Mouse (Mus musculus): ENCODE results near the gene Rnf5. TPM values are rescaled to one million over a fixed set of nuclear protein-coding genes. Genes with fewer than 3 reads are reported as not detected.

Rnf5 gene
- polyA plus RNA-seq, 1 experiment, result 175 TPM

DNA sequence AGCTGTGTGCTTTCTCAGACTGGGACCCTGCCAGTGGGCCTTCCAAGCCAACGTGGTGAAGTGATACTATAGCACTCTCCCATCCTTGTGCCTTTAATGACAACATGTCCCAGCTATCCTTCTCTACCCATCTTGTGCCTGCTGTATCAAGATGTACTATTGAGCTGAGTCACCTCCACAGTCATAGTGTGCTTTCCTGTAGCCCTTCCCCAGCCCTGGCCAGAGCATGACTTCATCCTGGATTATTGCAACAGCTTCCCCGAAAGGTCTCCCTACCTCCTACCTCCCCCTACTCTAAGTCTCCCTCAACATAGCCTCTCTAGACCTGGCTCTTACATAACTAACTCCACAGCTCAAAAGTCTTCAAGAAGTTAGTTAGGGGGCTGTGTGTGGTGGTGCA is 32.2 kb upstream of the Rnf5 start:
- no peak overlapping the region for H3K27ac ChIP-seq (ENCODE audit: control insufficient read depth, insufficient read depth, low read length)
- H3K36me3 ChIP-seq (ENCODE audit: control insufficient read depth, insufficient read depth, low read length), result no peaks in the 10 kb centered on the region
- 93% methylated on average over 2 of the region's 2 CpGs for WGBS
- H3K4me1 ChIP-seq (replicated peaks; ENCODE audit: control insufficient read depth, insufficient read depth, low read length), result peaks cover 20% of the 10 kb centered on the region
- TF ChIP-seq POLR2A (IDR thresholded peaks at IDR 0.05; ENCODE audit: control insufficient read depth, extremely low read depth, insufficient read depth, low read length, poor library complexity) (no peak), CTCF (IDR thresholded peaks at IDR 0.05; ENCODE audit: borderline replicate concordance, control insufficient read depth, extremely low read depth, insufficient read depth, low read length, poor library complexity) (no peak)
- no peak overlapping the region for H3K4me3 ChIP-seq (ENCODE audit: control insufficient read depth, insufficient read depth, low read length)
- DNase-seq, result no peak
- H3K27me3 ChIP-seq (ENCODE audit: control insufficient read depth, insufficient read depth, low read length), result no peaks in the 10 kb centered on the region

DNA sequence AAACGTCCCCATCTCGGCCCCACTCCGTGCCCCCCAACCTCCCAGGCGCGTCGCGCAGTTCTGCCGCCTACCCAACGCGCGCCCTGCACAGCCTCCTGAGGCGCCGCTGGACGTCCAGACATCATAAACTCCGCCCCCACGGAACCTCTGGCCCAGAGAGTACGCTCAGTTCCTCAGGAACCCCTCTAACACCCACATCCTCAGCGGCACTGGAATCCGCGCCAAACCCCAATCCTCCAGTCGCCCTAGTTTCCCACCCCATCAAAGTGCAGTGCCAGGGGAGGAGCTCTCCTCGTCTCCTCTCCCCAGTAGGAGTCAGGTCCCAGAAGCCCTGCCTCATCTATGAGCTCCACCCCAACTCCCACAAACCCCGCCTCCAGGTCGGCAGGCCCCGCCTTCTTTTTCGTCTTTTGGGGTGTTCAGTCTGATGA is 28.8 kb upstream of the Rnf5 start:
- DNase-seq, result peak; percentile 88
- TF ChIP-seq CTCF (IDR thresholded peaks at IDR 0.05; ENCODE audit: borderline replicate concordance, control insufficient read depth, extremely low read depth, insufficient read depth, low read length, poor library complexity) (no peak), POLR2A (IDR thresholded peaks at IDR 0.05; ENCODE audit: control insufficient read depth, extremely low read depth, insufficient read depth, low read length, poor library complexity) (peak; percentile 63)
- peak overlapping the region; percentile 5; the same call in 1 of the 2 replicates for H3K27ac ChIP-seq (ENCODE audit: control insufficient read depth, insufficient read depth, low read length)
- no peaks in the 10 kb centered on the region for H3K36me3 ChIP-seq (ENCODE audit: control insufficient read depth, insufficient read depth, low read length)
- WGBS, result 1% methylated on average over 26 of the region's 26 CpGs
- H3K4me1 ChIP-seq (replicated peaks; ENCODE audit: control insufficient read depth, insufficient read depth, low read length), result peaks cover 30% of the 10 kb centered on the region
- H3K27me3 ChIP-seq (ENCODE audit: control insufficient read depth, insufficient read depth, low read length), result no peaks in the 10 kb centered on the region
- H3K4me3 ChIP-seq (ENCODE audit: control insufficient read depth, insufficient read depth, low read length), result peak overlapping the region; percentile 97

DNA sequence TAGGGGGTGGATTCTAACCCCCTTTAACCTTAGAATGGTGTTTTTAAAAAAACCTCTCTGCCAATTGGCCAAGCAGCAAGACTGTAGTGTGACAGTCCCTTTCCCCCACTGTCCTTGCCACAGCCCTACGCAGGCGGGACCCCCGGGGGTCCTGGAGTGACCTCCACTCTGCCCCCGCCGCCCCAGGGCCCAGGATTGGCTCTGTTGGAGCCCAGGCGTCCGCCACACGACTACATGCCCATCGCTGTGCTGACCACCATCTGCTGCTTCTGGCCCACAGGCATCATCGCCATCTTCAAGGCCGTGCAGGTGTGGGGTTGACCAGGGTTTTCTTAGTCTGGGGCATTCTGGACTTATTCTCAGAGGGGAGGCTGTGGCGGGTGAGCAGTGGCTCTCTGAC is 28.2 kb upstream of the Rnf5 start:
- peak overlapping the region; percentile 97 for H3K4me3 ChIP-seq (ENCODE audit: control insufficient read depth, insufficient read depth, low read length)
- 25% methylated on average over 12 of the region's 12 CpGs for WGBS
- H3K4me1 ChIP-seq (replicated peaks; ENCODE audit: control insufficient read depth, insufficient read depth, low read length), result peaks cover 33% of the 10 kb centered on the region
- H3K27ac ChIP-seq (ENCODE audit: control insufficient read depth, insufficient read depth, low read length), result peak overlapping the region; percentile 95
- no peaks in the 10 kb centered on the region for H3K36me3 ChIP-seq (ENCODE audit: control insufficient read depth, insufficient read depth, low read length)
- no peak for TF ChIP-seq CTCF (IDR thresholded peaks at IDR 0.05; ENCODE audit: borderline replicate concordance, control insufficient read depth, extremely low read depth, insufficient read depth, low read length, poor library complexity)
- TF ChIP-seq POLR2A (IDR thresholded peaks at IDR 0.05; ENCODE audit: control insufficient read depth, extremely low read depth, insufficient read depth, low read length, poor library complexity), result no peak
- no peaks in the 10 kb centered on the region for H3K27me3 ChIP-seq (ENCODE audit: control insufficient read depth, insufficient read depth, low read length)
- no peak for DNase-seq

DNA sequence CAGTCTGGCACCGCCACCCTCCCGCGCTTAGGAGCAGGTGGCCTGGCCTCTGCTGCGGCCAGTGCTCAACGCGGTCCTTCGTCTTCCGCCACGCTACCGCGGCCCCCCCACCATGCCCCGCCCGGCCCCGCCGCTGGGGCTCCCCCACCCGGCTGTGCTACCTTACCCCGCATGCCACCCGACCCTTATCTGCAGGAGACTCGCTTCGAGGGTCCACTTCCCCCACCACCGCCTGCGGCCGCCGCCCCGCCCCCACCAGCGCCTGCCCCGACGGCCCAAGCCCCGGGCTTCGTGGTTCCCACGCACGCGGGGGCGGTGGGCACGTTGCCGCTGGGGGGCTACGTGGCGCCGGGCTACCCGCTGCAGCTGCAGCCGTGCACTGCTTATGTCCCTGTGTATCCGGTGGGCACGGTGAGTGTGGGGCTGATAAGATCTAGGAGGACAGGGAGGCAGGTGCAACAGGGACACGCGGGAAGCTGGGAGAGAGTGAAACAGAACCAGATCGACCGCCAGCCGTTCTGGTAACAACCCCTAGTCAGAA is 27.3 kb upstream of the Rnf5 start:
- WGBS, result under 1% methylated on average over 47 of the region's 48 CpGs
- peak; percentile 71 for DNase-seq
- Histone ChIP-seq H3K27ac (ENCODE audit: control insufficient read depth, insufficient read depth, low read length) (peak overlapping the region; percentile 95), H3K36me3 (ENCODE audit: control insufficient read depth, insufficient read depth, low read length) (no peaks in the 10 kb centered on the region), H3K27me3 (ENCODE audit: control insufficient read depth, insufficient read depth, low read length) (no peaks in the 10 kb centered on the region), H3K4me3 (ENCODE audit: control insufficient read depth, insufficient read depth, low read length) (peak overlapping the region; percentile 97), H3K4me1 (replicated peaks; ENCODE audit: control insufficient read depth, insufficient read depth, low read length) (peaks cover 40% of the 10 kb centered on the region)
- peak; percentile 47; the same call in 1 of the 2 replicates for TF ChIP-seq POLR2A (IDR thresholded peaks at IDR 0.05; ENCODE audit: control insufficient read depth, extremely low read depth, insufficient read depth, low read length, poor library complexity)
- TF ChIP-seq CTCF (IDR thresholded peaks at IDR 0.05; ENCODE audit: borderline replicate concordance, control insufficient read depth, extremely low read depth, insufficient read depth, low read length, poor library complexity), result 0 out of 2 replicates have a peak, but pooled peaks have one; percentile 32

DNA sequence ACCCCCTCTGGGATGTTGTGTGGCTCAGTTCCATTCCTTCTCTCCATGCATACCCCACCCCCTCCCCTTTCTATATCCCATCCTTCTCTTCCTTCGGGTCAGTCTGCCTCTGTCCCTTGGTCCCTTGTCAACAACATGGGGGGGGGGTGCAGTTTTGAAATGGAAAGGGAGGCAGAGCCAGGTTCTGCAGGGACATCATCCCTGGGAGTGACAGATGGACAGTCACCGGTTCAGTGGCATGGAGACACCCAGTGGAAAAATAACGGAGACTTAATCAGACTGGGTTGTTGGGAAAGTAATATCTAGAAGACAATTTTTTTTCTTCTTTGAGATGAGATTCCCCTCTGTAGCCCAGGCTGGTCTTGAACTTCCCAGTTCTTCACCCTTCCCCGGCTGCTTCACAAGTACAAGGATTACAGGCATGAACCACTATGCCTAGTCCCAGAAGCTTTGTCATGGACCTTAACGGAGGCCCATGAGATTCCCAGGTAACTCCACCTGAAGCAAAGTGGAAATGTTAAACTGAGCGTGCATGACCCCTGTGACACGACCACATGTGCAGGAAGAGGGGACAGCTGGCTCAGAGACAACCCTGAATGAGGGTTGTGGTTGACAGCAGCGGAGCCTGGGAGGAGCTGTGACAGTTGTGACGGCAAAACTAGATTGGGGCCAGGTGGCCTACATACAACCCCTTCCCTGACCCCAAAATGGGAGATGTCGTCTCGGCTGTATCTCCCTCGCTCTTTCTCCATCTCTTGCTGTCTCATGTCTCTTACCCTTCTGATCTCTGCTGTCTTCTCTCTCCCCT is 26.5 kb upstream of the Rnf5 start:
- 7% methylated on average over 12 of the region's 12 CpGs for WGBS
- TF ChIP-seq POLR2A (IDR thresholded peaks at IDR 0.05; ENCODE audit: control insufficient read depth, extremely low read depth, insufficient read depth, low read length, poor library complexity) (peak; percentile 72), CTCF (IDR thresholded peaks at IDR 0.05; ENCODE audit: borderline replicate concordance, control insufficient read depth, extremely low read depth, insufficient read depth, low read length, poor library complexity) (no peak)
- Histone ChIP-seq H3K36me3 (ENCODE audit: control insufficient read depth, insufficient read depth, low read length) (no peaks in the 10 kb centered on the region), H3K27me3 (ENCODE audit: control insufficient read depth, insufficient read depth, low read length) (no peaks in the 10 kb centered on the region), H3K4me1 (replicated peaks; ENCODE audit: control insufficient read depth, insufficient read depth, low read length) (peaks cover 40% of the 10 kb centered on the region), H3K4me3 (ENCODE audit: control insufficient read depth, insufficient read depth, low read length) (peak overlapping the region; percentile 97), H3K27ac (ENCODE audit: control insufficient read depth, insufficient read depth, low read length) (peak overlapping the region; percentile 95)
- peak; percentile 81 for DNase-seq

DNA sequence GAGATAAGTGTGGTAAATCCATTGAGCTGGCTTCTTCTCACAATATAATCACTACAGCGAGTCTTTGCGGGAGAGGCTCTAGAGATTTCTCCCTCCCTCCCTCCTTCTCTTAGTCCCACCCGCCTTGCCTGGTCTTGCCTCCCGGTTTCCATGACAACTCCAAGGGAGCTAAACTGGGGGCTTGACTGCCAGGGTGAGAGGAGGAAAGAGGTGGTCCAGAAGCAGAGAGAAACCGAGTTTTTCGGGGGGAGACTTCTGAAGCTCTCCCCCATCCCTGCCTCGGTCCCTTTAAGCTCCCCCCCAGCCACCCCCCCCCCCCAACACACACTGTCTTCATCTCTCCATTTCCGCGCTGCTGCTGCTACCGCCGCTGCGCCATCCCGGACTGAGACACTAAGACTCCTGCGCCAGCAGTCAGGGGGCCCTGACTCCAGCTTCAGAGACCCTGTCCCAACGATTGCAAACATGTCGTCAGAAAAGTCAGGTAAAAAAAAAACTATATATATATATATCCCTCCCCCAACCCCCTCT is 25.8 kb upstream of the Rnf5 start, which contains the start of gene Prrt1:
Gene Prrt1, plus strand, starts transcription at position 313 of the 531 bp plus-strand sequence.
- peak within 1 kb of the TSS; percentile 97 for H3K4me3 ChIP-seq (ENCODE audit: control insufficient read depth, insufficient read depth, low read length)
- H3K4me1 ChIP-seq (replicated peaks; ENCODE audit: control insufficient read depth, insufficient read depth, low read length), result peaks cover 40% of the 10 kb centered on the region
- 6% methylated on average over 16 of the region's 16 CpGs for WGBS
- no peaks in the 10 kb centered on the region for H3K27me3 ChIP-seq (ENCODE audit: control insufficient read depth, insufficient read depth, low read length)
- DNase-seq, result peak; percentile 51
- peak within 1 kb of the TSS; percentile 95 for H3K27ac ChIP-seq (ENCODE audit: control insufficient read depth, insufficient read depth, low read length)
- TF ChIP-seq POLR2A (IDR thresholded peaks at IDR 0.05; ENCODE audit: control insufficient read depth, extremely low read depth, insufficient read depth, low read length, poor library complexity), result peak; percentile 54; the same call in 1 of the 2 replicates
- TF ChIP-seq CTCF (IDR thresholded peaks at IDR 0.05; ENCODE audit: borderline replicate concordance, control insufficient read depth, extremely low read depth, insufficient read depth, low read length, poor library complexity), result no peak
- no peaks in the 10 kb centered on the region for H3K36me3 ChIP-seq (ENCODE audit: control insufficient read depth, insufficient read depth, low read length)
